Mouse (Mus musculus): ENCODE data around the gene Rinl. TPM values are rescaled to one million over a fixed set of nuclear protein-coding genes. Genes with fewer than 3 reads are reported as not detected.

Gene Rinl
- total RNA-seq (2021), result under 1 TPM; 0.71 to 0.89 TPM
- long read RNA-seq, experiment 1, partial matches to known transcripts, result 0 of 3 reads
- long read RNA-seq, experiment 1, other reads (novel, unspliced or antisense), result 3 of 3 reads
- long read RNA-seq, experiment 2, result 0 reads

DNA sequence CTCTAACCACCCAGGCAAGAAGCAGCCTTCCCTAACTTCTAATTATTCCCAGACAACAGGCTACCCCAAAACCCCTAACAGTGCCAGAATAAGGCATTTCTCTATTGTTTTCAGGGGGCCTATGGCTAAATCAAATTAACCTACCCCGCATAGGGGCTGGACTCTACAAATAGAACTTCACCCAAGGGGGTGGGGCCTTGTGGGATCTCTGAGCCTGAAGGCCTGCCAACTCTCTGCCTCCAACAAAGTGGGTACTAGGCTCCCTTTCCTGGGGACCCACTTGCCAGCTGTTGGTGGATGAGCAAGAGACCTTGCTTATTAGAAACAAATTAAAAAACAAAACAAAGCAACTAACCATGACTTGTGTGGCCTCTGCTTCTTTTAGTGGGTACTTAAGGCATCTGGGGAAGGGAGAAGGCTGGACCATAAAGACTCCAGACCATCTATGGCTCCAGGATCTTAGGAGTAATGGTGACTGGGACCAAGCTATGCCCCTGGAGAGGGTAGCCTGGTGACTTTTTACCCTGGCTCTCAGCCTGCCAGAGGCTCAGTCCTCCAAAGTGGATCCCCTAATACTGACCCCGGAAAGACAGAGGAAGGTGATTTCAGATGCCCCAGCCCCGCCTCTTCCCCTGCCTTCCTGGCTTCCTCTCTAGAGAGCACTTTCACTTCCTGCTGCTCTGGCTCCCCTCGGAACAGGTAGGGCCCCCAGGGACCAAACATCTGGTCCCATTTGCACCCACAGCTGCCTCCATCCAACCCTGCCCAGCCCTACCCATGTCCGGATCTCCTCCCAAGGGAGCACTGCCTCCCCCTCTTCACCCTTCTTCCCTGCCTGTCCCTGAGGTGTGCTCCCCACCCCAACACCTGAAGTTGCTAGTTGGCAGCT lies at the start of gene Rinl:
TSS of gene Rinl (plus strand) at position 663 of the 889 bp plus-strand sequence.
- TF ChIP-seq CTCF (IDR thresholded peaks at IDR 0.05), result no peak
- DNase-seq, result no peak
- intact Hi-C loops (cut with DNase I), result loop anchor here (10.0 kb wide), 1 partner anchor 246 kb away; no protein-coding TSS in a partner anchor
- Histone ChIP-seq H3K4me3 (no peak within 1 kb of the TSS), H3K27ac (peak within 1 kb of the TSS; percentile 28; the same call in 1 of the 2 replicates)

DNA sequence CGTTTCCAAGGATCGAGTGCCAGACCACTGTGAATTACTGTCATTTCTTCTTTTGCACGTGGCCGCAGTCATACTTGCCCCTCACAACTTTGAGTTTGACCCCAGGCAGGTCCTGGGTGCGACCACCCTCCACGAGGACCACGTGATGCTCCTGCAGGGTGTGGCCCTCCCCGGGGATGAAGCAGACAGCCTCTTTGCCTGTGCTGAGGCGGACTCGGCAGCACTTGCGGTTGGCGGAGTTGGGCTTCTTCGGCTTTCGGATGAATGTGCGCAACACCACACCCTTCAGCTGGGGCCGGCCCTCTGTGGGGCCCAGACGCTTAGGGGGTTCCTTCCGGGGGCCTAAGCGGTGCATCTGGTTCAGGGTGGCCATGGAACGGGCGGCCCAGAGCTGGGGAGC lies 48.9 kb upstream of the Rinl start:
- DNase-seq, result no peak
- Histone ChIP-seq H3K4me3 (no peak overlapping the region), H3K27ac (no peak overlapping the region)
- TF ChIP-seq CTCF (IDR thresholded peaks at IDR 0.05), result no peak
- intact Hi-C loops (cut with DNase I), result no loop called here

DNA sequence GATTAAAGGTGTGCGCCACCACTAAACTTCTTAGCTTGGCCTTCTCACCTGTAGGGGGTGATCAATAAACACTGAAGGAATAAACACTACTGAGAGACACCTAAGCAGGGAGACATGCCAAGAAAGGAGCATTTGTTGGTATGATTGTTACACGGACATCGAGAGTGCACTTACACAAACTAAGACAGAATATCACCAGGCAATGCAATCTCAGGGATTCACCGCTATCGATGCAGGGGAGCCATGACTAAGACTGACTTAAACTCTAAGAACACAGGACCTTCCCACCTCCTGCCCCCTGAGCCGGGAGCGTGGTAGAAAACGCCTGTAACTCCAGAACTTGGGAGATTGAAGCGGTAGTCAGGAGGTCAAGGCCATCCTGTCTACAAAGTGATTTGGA lies 47.8 kb upstream of the Rinl start:
- TF ChIP-seq CTCF (IDR thresholded peaks at IDR 0.05), result no peak
- intact Hi-C loops (cut with DNase I), result no loop called here
- DNase-seq, result no peak

GRCm38 (mm10) chr7:28741368-28741708 lies 47.4 kb upstream of the Rinl start:
- intact Hi-C loops (cut with DNase I), result no loop called here
- TF ChIP-seq CTCF (IDR thresholded peaks at IDR 0.05), result no peak

More for the DNA sequence above, 47.8 kb upstream of the Rinl start:
- Histone ChIP-seq H3K4me3 (peak overlapping the region; percentile 90), H3K27ac (peak overlapping the region; percentile 99)

DNA sequence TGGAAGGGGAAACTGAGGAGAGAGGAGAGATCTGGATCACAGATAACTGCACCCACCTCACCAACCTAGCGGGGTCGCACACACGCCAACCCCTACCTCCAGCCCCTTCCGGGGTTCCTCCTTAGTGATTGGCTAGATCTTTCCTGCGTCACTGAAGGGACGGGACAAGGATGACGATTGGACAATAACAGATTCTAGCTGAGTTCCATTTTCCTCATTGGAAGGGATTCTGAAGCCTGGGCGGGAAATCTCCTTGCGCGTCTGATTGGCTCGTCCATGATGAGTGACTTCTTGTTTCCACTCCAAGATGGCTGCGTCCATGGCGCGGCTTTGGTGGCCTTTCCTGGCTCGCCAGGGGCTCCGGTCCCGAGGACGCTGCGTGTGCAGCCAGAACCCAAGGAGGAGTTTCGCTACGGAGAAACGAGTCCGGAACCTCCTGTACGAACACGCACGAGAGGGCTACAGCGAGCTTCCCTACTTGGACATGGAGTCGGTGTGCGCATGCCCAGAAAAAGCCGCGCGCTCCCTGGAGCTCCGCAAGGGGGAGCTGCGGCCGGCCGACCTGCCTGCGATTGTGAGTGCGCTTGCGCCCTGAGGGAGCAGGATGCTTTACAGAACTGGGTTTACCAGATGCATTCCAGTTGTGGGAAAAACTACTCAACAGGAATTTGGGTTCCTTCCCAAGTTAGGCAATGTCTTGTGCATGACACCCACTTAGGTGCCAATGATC lies 46.9 kb upstream of the Rinl start, which contains the start of the genes Mrps12 and Sars2:
TSS of gene Mrps12 (minus strand) at position 112 of the 730 bp plus-strand sequence.
TSS of gene Sars2 (plus strand) at position 284 of the 730 bp plus-strand sequence.
- peak within 1 kb of the TSS; percentile 90 for H3K4me3 ChIP-seq
- H3K27ac ChIP-seq, result peak within 1 kb of the TSS; percentile 99
- intact Hi-C loops (cut with DNase I), result no loop called here
- DNase-seq, result peak; percentile 96
- peak; percentile 97 for TF ChIP-seq CTCF (IDR thresholded peaks at IDR 0.05)

More at GRCm38 (mm10) chr7:28741368-28741708, 47.4 kb upstream of the Rinl start:
- Histone ChIP-seq H3K27ac (peak overlapping the region; percentile 99), H3K4me3 (peak overlapping the region; percentile 90)
- peak; percentile 47 for DNase-seq

GRCm38 (mm10) chr7:28749935-28750334 lies 38.8 kb upstream of the Rinl start:
- Histone ChIP-seq H3K4me3 (no peak overlapping the region), H3K27ac (no peak overlapping the region)
- DNase-seq, result no peak
- no peak for TF ChIP-seq CTCF (IDR thresholded peaks at IDR 0.05)
- intact Hi-C loops (cut with DNase I), result no loop called here

DNA sequence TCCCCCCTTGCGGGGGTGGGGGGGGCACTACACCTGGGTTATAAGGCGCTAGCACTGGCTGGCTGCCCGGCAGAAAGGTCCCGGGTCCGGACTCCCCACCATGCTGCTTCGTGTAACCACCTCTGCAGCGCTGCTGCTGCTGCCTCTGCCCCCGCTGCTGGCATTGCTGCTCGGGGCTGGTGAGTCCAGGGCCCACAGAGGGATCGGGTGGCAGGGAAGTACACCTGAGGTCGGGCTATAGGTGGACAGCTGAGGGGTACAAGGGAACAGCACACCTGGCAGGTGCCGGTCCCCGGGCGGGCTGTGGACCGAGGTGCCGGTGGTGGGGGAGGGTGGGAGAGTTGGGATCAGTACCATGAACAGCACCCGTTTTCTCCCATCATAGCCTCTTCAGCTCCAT lies 32.7 kb upstream of the Rinl start, which contains the start of gene Ccer2:
TSS of gene Ccer2 (plus strand) at position 96 of the 400 bp plus-strand sequence.
- no peak for DNase-seq
- no peak for TF ChIP-seq CTCF (IDR thresholded peaks at IDR 0.05)
- H3K4me3 ChIP-seq, result no peak within 1 kb of the TSS
- intact Hi-C loops (cut with DNase I), result no loop called here
- no peak within 1 kb of the TSS for H3K27ac ChIP-seq

DNA sequence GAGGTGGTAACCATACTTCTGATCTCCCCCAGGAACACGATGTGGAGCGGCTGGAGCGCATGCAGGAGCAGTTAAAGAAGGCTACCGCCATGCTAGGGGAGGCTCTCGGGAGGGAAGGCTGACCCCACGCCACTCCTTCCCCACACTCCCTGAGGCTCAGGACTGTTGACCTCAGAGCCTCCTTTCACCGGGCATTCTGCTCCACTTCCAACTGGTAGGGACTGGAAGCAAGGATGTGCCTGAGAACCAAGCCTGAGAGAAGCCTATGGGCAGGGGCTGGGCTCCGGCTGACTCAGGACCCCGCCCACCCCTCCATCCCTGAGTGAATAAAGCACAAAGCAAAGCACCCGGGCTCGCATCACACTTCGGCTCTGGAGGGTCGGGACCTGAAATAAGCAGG lies 30.1 kb upstream of the Rinl start:
- no peak for TF ChIP-seq CTCF (IDR thresholded peaks at IDR 0.05)
- Histone ChIP-seq H3K4me3 (no peak overlapping the region), H3K27ac (no peak overlapping the region)
- intact Hi-C loops (cut with DNase I), result no loop called here
- no peak for DNase-seq

- TF ChIP-seq CTCF (IDR thresholded peaks at IDR 0.05), result no peak
Measured at GRCm38 (mm10) chr7:28761907-28762306, 26.9 kb upstream of the Rinl start.

DNA sequence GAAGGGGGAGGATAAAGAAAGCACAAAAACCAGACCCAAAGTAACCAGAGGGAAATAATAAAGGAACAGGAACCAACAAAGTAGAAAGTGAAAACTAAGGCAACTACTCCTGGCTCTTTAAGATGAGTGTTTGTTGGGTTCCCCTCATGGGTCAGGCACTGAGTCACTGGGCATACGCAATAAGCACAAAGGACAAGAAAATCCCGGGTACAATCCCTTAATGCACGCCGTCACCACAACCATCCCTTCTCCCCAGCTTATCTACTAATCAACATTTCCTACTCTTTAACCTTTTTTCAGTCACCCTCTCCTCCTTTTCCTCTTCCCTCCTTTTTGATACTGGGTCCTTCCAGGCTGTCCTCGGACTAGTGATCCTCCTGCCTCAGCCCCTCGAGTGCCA lies 23.6 kb upstream of the Rinl start:
- H3K4me3 ChIP-seq, result peak overlapping the region; percentile 91
- TF ChIP-seq CTCF (IDR thresholded peaks at IDR 0.05), result no peak
- peak overlapping the region; percentile 97 for H3K27ac ChIP-seq
- intact Hi-C loops (cut with DNase I), result loop anchor here (10.0 kb wide), 1 partner anchor 410 kb away; the partner anchor contains the start of genes Ggn and Spred3
- no peak for DNase-seq

More at GRCm38 (mm10) chr7:28761907-28762306, 26.9 kb upstream of the Rinl start:
- DNase-seq, result no peak
- Histone ChIP-seq H3K27ac (no peak overlapping the region), H3K4me3 (no peak overlapping the region)
- intact Hi-C loops (cut with DNase I), result loop anchor here (2.0 to 10.0 kb wide), 2 partner anchors 17 to 413 kb away; partner anchors contain the start of genes Ggn and Spred3

DNA sequence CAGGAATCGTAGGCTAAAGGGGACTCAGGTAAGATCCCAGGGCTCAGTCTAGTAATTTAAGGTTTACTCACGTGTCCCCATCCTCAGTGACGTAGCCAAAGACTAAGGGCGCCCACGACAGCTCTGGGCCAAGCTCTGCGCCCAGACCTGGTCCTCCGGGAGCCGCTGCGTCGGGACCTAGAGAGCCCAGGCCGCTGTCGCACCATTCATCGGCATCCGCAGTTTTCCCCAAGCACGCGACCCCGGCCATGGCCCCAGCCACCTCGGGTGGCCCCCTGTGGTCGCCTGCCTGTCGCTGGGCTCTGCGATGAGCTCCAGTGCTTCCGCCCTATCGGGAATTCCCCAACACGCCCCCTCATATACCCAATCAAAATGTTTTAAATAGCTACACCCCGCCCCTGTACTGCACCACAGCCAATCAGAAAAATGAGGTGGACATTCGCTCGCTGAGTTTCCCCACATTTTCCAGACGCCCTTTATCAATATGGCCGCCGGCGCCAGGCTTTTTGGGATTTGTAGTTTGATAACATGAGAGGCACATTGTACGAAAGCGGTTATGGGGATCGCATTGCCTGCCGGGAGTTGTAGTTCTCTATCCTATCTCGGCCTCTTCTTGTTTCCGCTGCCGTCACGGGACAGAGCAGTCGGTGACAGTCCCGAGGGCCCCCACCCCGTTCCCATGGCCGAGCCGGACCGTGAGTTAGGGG lies 22.4 kb upstream of the Rinl start, which contains the start of gene Sirt2:
TSS of gene Sirt2 (plus strand) at position 563 of the 707 bp plus-strand sequence.
- H3K4me3 ChIP-seq, result peak within 1 kb of the TSS; percentile 91
- DNase-seq, result peak; percentile 97
- intact Hi-C loops (cut with DNase I), result loop anchor here (10.0 kb wide), 1 partner anchor 408 kb away; the partner anchor contains the start of genes Ggn and Spred3
- peak within 1 kb of the TSS; percentile 97 for H3K27ac ChIP-seq
- peak; percentile 26; the same call in 1 of the 2 replicates for TF ChIP-seq CTCF (IDR thresholded peaks at IDR 0.05)

Data from gastrocnemius, adult 2 months (tissue).